Mouse (Mus musculus) midbrain, embryonic 11.5 days (tissue): Measurements from ENCODE around the gene Gpx7. TPM values are rescaled to one million over a fixed set of nuclear protein-coding genes. Genes with fewer than 3 reads are reported as not detected.

Experiments used
- ATAC-seq: fragments of 200-750 bp; cut with Nextera tagmentation; 2 replicates; pipeline ENCODE4 v1.8.0; 2017; ENCODE audit warnings: moderate TSS enrichment, moderate library complexity; ENCODE audit not compliant: low FRiP score
- DNase-seq: peaks from one replicate; pipeline ENCODE4 v3.0.0; 2015; ENCODE audit warnings: low spot score; ENCODE audit errors: missing footprints
- H3K27ac ChIP-seq: fragments of 300-500 bp; sonication (generic); 2 replicates; pipeline ENCODE4 v1.5.1; 2014; ENCODE audit warnings: low read depth, low read length
- H3K27me3 ChIP-seq: fragments of 300-500 bp; sonication (generic); 2 replicates; pipeline ENCODE4 v1.6.1; 2014; ENCODE audit warnings: mild to moderate bottlenecking, low read length, moderate library complexity, mixed read lengths; ENCODE audit not compliant: control insufficient read depth, insufficient read depth
- H3K36me3 ChIP-seq: fragments of 300-500 bp; sonication (generic); 2 replicates; pipeline ENCODE4 v1.6.1; 2014; ENCODE audit warnings: mild to moderate bottlenecking, low read length, moderate library complexity, mixed read lengths; ENCODE audit not compliant: control insufficient read depth, insufficient read depth
- H3K4me1 ChIP-seq: fragments of 300-500 bp; sonication (generic); 2 replicates; pipeline ENCODE4 v1.6.1; 2014; ENCODE audit warnings: low read length; ENCODE audit not compliant: control insufficient read depth, insufficient read depth
- H3K4me2 ChIP-seq: fragments of 300-500 bp; sonication (generic); 2 replicates; pipeline ENCODE4 v1.6.1; 2014; ENCODE audit warnings: mild to moderate bottlenecking, moderate library complexity
- H3K4me3 ChIP-seq: fragments of 300-500 bp; sonication (generic); 2 replicates; pipeline ENCODE4 v1.5.1; 2014; ENCODE audit warnings: low read depth, low read length
- H3K9ac ChIP-seq: fragments of 300-500 bp; sonication (generic); 2 replicates; pipeline ENCODE4 v1.6.1; 2014; ENCODE audit warnings: low read length
- H3K9me3 ChIP-seq: fragments of 300-500 bp; sonication (generic); 2 replicates; pipeline ENCODE4 v1.6.1; 2016; ENCODE audit warnings: low read length; ENCODE audit not compliant: control insufficient read depth
- WGBS: fragments of 180-500 bp; shearing (Covaris S2); extraction: QIAGEN DNeasy Blood & Tissue Kit; methylation state at CpG from one replicate; pipeline ENCODE4 v1.1.7; 2014; 5-methylcytosine and 5-hydroxymethylcytosine counted together
- polyA plus RNA-seq: library from polyadenylated mRNA; unstranded; fragments of >200 nt; fragmentation: Nextera tagmentation; extraction: Ambion mirVana; gene quantifications from 2 replicates; pipeline ENCODE4 v1.2.1, GENCODE M21; 2014

The Gpx7 gene
- polyA plus RNA-seq, 1 experiment from 2014 or later = 52.4 TPM

- ATAC-seq (no peak), DNase-seq (peak; percentile 81)
- no peaks in the 10 kb centered on the region for H3K9me3 ChIP-seq
- no peak overlapping the region for H3K9ac ChIP-seq
- no peaks in the 10 kb centered on the region for H3K27me3 ChIP-seq
- no peak overlapping the region for H3K27ac ChIP-seq
- 0 out of 2 replicates have a peak, but pooled peaks cover 3% of the 10 kb centered on the region for H3K36me3 ChIP-seq
- 90% methylated on average over 8 of the region's 8 CpGs for WGBS
- no peak overlapping the region for H3K4me2 ChIP-seq
- H3K4me3 ChIP-seq = no peak overlapping the region
- peaks cover 10% of the 10 kb centered on the region for H3K4me1 ChIP-seq
Measured at GRCm38 (mm10) chr4:108403861-108404635, 2.7 kb downstream of the Gpx7 start.

GRCm38 (mm10) chr4:108400395-108400794, 6.4 kb downstream of the Gpx7 start:
- no peaks in the 10 kb centered on the region for H3K4me1 ChIP-seq
- H3K9ac ChIP-seq = no peak overlapping the region
- H3K27ac ChIP-seq = no peak overlapping the region
- 0 out of 2 replicates have a peak, but pooled peaks cover 3% of the 10 kb centered on the region for H3K36me3 ChIP-seq
- H3K9me3 ChIP-seq = no peaks in the 10 kb centered on the region
- DNase-seq (no peak), ATAC-seq (no peak)
- no peaks in the 10 kb centered on the region for H3K27me3 ChIP-seq
- H3K4me2 ChIP-seq = no peak overlapping the region
- 91% methylated on average over 10 of the region's 10 CpGs for WGBS
- no peak overlapping the region for H3K4me3 ChIP-seq

GRCm38 (mm10) chr4:108394236-108394635, 12.5 kb downstream of the Gpx7 start:
- DNase-seq (no peak), ATAC-seq (no peak)
- Histone ChIP-seq H3K4me3 (no peak overlapping the region), H3K36me3 (no peaks in the 10 kb centered on the region), H3K4me2 (no peak overlapping the region), H3K9ac (no peak overlapping the region), H3K27ac (no peak overlapping the region), H3K9me3 (no peaks in the 10 kb centered on the region), H3K27me3 (no peaks in the 10 kb centered on the region), H3K4me1 (no peaks in the 10 kb centered on the region)

GRCm38 (mm10) chr4:108392558-108392957, 14.2 kb downstream of the Gpx7 start:
- Histone ChIP-seq H3K36me3 (no peaks in the 10 kb centered on the region), H3K27ac (no peak overlapping the region), H3K9me3 (no peaks in the 10 kb centered on the region), H3K4me1 (peaks cover 7% of the 10 kb centered on the region; the same call in 1 of the 2 replicates), H3K4me2 (no peak overlapping the region), H3K4me3 (no peak overlapping the region), H3K27me3 (no peaks in the 10 kb centered on the region), H3K9ac (no peak overlapping the region)
- WGBS = 80% methylated on average over 2 of the region's 2 CpGs
- no peak for DNase-seq
- no peak for ATAC-seq

- DNase-seq = no peak
- Histone ChIP-seq H3K36me3 (no peaks in the 10 kb centered on the region), H3K4me2 (no peak overlapping the region), H3K9me3 (no peaks in the 10 kb centered on the region), H3K4me3 (no peak overlapping the region), H3K9ac (no peak overlapping the region), H3K4me1 (peaks cover 9% of the 10 kb centered on the region; the same call in 1 of the 2 replicates), H3K27me3 (no peaks in the 10 kb centered on the region), H3K27ac (no peak overlapping the region)
- no peak for ATAC-seq
- WGBS = 79% methylated on average over 5 of the region's 5 CpGs
Measured at GRCm38 (mm10) chr4:108391124-108391523, 15.6 kb downstream of the Gpx7 start.

GRCm38 (mm10) chr4:108388741-108389140, 18.0 kb downstream of the Gpx7 start:
- 77% methylated on average over 3 of the region's 3 CpGs for WGBS
- no peak overlapping the region for H3K9ac ChIP-seq
- no peak overlapping the region for H3K27ac ChIP-seq
- peaks cover 9% of the 10 kb centered on the region; the same call in 1 of the 2 replicates for H3K4me1 ChIP-seq
- H3K9me3 ChIP-seq = no peaks in the 10 kb centered on the region
- H3K36me3 ChIP-seq = no peaks in the 10 kb centered on the region
- H3K4me3 ChIP-seq = no peak overlapping the region
- H3K27me3 ChIP-seq = peaks cover 8% of the 10 kb centered on the region
- DNase-seq = no peak
- no peak for ATAC-seq
- no peak overlapping the region for H3K4me2 ChIP-seq

- H3K9me3 ChIP-seq = no peaks in the 10 kb centered on the region
- H3K27me3 ChIP-seq = peaks cover 17% of the 10 kb centered on the region
- peaks cover 15% of the 10 kb centered on the region for H3K4me1 ChIP-seq
- DNase-seq (peak; percentile 95), ATAC-seq (peak; percentile 82)
- peak overlapping the region; percentile 48 for H3K4me2 ChIP-seq
- 8% methylated on average over 18 of the region's 18 CpGs for WGBS
- H3K36me3 ChIP-seq = no peaks in the 10 kb centered on the region
- H3K27ac ChIP-seq = 0 out of 2 replicates have a peak overlapping the region, but pooled peaks have one; percentile 21
- H3K4me3 ChIP-seq = peak overlapping the region; percentile 18
- peak overlapping the region; percentile 60 for H3K9ac ChIP-seq
Measured at GRCm38 (mm10) chr4:108387681-108388253, 19.0 kb downstream of the Gpx7 start.

- DNase-seq (no peak), ATAC-seq (peak; percentile 41; the same call in 1 of the 2 replicates)
- no peaks in the 10 kb centered on the region for H3K36me3 ChIP-seq
- H3K4me2 ChIP-seq = peak overlapping the region; percentile 48; the same call in 1 of the 2 replicates
- no peak overlapping the region for H3K27ac ChIP-seq
- peak overlapping the region; percentile 60 for H3K9ac ChIP-seq
- H3K27me3 ChIP-seq = peaks cover 22% of the 10 kb centered on the region
- 47% methylated on average over 4 of the region's 4 CpGs for WGBS
- H3K9me3 ChIP-seq = no peaks in the 10 kb centered on the region
- H3K4me3 ChIP-seq = no peak overlapping the region
- peaks cover 15% of the 10 kb centered on the region for H3K4me1 ChIP-seq
Measured at GRCm38 (mm10) chr4:108387106-108387505, 19.7 kb downstream of the Gpx7 start.

- Histone ChIP-seq H3K36me3 (no peaks in the 10 kb centered on the region), H3K27me3 (peaks cover 26% of the 10 kb centered on the region), H3K4me2 (no peak overlapping the region), H3K9ac (no peak overlapping the region), H3K4me3 (no peak overlapping the region), H3K9me3 (no peaks in the 10 kb centered on the region), H3K4me1 (peaks cover 15% of the 10 kb centered on the region), H3K27ac (no peak overlapping the region)
- WGBS = 22% methylated on average over 1 of the region's 1 CpGs
- DNase-seq = peak; percentile 66
- no peak for ATAC-seq
Measured at GRCm38 (mm10) chr4:108386087-108386486, 20.7 kb downstream of the Gpx7 start.
